Mouse (Mus musculus) forebrain, embryonic 15.5 days (tissue): Measurements from ENCODE around the gene Camsap2. TPM values are rescaled to one million over a fixed set of nuclear protein-coding genes. Genes with fewer than 3 reads are reported as not detected.

Experiments
- ATAC-seq: fragments of 200-750 bp; cut with Nextera tagmentation; replicated peaks from 2 replicates; pipeline ENCODE4 v1.8.0; 2017; ENCODE audit warnings: mild to moderate bottlenecking, moderate TSS enrichment, moderate library complexity
- H3K27ac ChIP-seq: fragments of 300-500 bp; sonication (generic); replicated peaks from 2 replicates; pipeline ENCODE4 v1.5.1; 2015; ENCODE audit warnings: mild to moderate bottlenecking, inconsistent platforms
- H3K27me3 ChIP-seq: fragments of 300-500 bp; sonication (generic); 2 replicates; pipeline ENCODE4 v1.6.1; 2015; ENCODE audit warnings: inconsistent platforms
- H3K36me3 ChIP-seq: fragments of 300-500 bp; sonication (generic); 2 replicates; pipeline ENCODE4 v1.6.1; 2015; ENCODE audit warnings: mild to moderate bottlenecking, inconsistent platforms
- H3K4me1 ChIP-seq: fragments of 300-500 bp; sonication (generic); 2 replicates; pipeline ENCODE4 v1.6.1; 2015; ENCODE audit warnings: inconsistent platforms
- H3K4me2 ChIP-seq: fragments of 300-500 bp; sonication (generic); replicated peaks from 2 replicates; pipeline ENCODE4 v1.6.1; 2015; ENCODE audit warnings: mild to moderate bottlenecking, inconsistent platforms
- H3K4me3 ChIP-seq: fragments of 300-500 bp; sonication (generic); 2 replicates; pipeline ENCODE4 v1.5.1; 2015; ENCODE audit warnings: mild to moderate bottlenecking, inconsistent platforms
- H3K9ac ChIP-seq: fragments of 300-500 bp; sonication (generic); replicated peaks from 2 replicates; pipeline ENCODE4 v1.6.1; 2015; ENCODE audit warnings: mild to moderate bottlenecking, inconsistent platforms
- H3K9me3 ChIP-seq: fragments of 300-500 bp; sonication (generic); 2 replicates; pipeline ENCODE4 v1.6.1; 2016; ENCODE audit warnings: inconsistent platforms
- WGBS: fragments of 180-500 bp; shearing (Covaris S2); methylation state at CpG from one replicate; pipeline ENCODE4 v1.1.7; 2015; ENCODE audit warnings: mixed read lengths; 5-methylcytosine and 5-hydroxymethylcytosine counted together
- polyA plus RNA-seq: library from polyadenylated mRNA; unstranded; fragments of >200 nt; fragmentation: Nextera tagmentation; extraction: Ambion mirVana; gene quantifications from 2 replicates; pipeline ENCODE4 v1.2.1, GENCODE M21; 2015

The Camsap2 gene
- polyA plus RNA-seq, 1 experiment from 2014 or later, result 27.8 TPM

DNA sequence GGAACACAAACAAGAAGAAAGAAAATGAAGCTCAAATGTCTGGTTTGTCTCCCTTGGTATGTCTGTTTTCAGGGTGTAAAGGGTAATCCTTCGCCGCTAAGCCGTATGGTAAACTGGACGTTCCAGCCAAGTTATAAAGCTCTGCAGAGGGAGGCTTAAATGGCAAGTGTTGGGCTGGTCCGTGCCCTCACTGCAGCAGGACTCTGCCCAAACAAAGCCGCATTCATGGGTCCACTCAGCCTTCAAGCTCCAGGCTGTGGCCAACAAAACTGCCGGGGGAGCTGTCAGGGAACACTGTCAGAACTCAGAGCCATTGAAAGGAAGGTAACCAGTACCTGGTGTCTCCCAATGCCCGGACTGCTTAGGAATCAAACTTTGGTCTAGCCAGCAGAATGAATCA, 16.7 kb upstream of the Camsap2 start:
- H3K27ac ChIP-seq, result peak overlapping the region; percentile 45
- peaks cover 16% of the 10 kb centered on the region for H3K4me1 ChIP-seq
- no peaks in the 10 kb centered on the region for H3K9me3 ChIP-seq
- ATAC-seq, result peak; percentile 68; the same call in 1 of the 2 replicates
- WGBS, result 5% methylated on average over 8 of the region's 8 CpGs
- H3K4me3 ChIP-seq, result no peak overlapping the region
- no peaks in the 10 kb centered on the region for H3K36me3 ChIP-seq
- H3K9ac ChIP-seq, result no peak overlapping the region
- H3K27me3 ChIP-seq, result no peaks in the 10 kb centered on the region
- H3K4me2 ChIP-seq, result no peak overlapping the region

DNA sequence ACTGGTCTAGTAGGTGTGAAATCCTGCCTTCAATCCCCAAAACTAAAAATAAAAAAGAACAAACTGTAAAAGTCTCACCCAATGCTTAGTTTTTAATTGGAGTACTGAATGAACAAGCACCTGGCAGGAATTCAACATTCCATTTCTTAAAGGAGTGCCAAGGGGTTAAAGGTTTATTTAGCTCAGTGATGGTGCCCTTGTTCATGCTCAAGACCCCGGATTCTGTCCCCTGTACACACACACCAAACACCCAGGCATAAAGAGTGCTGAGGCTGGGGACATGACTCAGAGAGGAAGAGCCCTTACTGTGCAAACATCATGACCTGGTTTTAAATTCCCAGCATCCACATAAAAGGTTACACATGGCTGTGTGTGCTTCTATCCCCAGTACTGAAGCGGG, 15.5 kb upstream of the Camsap2 start:
- no peak for ATAC-seq
- no peak overlapping the region for H3K4me3 ChIP-seq
- no peak overlapping the region for H3K27ac ChIP-seq
- WGBS, result 55% methylated on average over 2 of the region's 2 CpGs
- H3K9me3 ChIP-seq, result no peaks in the 10 kb centered on the region
- no peak overlapping the region for H3K9ac ChIP-seq
- no peaks in the 10 kb centered on the region for H3K27me3 ChIP-seq
- no peaks in the 10 kb centered on the region for H3K36me3 ChIP-seq
- peaks cover 16% of the 10 kb centered on the region for H3K4me1 ChIP-seq
- no peak overlapping the region for H3K4me2 ChIP-seq

DNA sequence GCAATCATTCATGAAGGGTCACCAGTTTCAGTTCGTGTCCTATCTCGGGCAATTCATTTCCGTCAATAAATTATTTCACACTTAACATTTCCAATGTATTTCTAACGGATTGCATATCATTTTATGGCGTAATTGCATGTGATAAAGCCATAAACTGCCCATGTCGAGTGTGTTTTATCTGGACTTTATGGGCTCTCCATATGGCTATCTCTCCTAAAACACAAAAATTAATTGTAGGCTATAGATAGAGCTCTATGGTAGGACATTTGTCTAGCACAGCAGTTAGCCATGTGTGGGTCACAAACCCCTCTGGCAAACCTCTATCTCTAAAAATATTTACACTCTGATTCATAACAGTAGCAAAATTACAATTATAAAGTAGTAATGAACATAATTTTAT, 15.0 kb upstream of the Camsap2 start:
- Histone ChIP-seq H3K9me3 (no peaks in the 10 kb centered on the region), H3K4me2 (no peak overlapping the region), H3K36me3 (no peaks in the 10 kb centered on the region), H3K4me1 (peaks cover 16% of the 10 kb centered on the region), H3K27ac (no peak overlapping the region), H3K4me3 (no peak overlapping the region), H3K9ac (no peak overlapping the region), H3K27me3 (no peaks in the 10 kb centered on the region)
- 90% methylated on average over 6 of the region's 6 CpGs for WGBS
- no peak for ATAC-seq

DNA sequence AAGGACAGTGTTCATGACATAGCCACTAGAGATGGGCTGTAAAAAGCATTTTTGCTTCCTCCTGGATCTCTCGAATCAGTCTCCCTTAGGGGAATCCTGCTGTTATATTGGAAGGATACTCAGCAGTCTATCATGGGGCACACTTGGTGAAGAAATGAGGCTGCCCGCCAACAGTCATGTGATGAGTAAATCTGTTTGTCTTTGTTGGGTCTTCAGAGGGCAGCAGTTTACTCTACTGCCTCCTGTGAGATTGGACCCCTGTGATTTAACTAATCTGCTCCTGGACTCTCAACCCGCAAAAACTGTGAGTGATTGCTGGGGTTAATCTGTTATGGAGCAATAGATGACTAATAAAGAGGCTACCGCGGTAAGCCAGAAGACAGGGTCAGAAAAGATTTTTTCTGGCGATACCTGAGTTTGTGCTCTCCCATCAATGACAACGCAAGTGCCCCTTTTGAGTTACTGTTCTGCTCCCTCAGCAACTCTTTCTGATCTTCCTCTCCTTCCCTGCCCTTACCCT, 13.0 kb upstream of the Camsap2 start:
- WGBS, result 81% methylated on average over 7 of the region's 7 CpGs
- ATAC-seq, result no peak
- no peak overlapping the region for H3K4me2 ChIP-seq
- no peaks in the 10 kb centered on the region for H3K27me3 ChIP-seq
- H3K9ac ChIP-seq, result no peak overlapping the region
- no peaks in the 10 kb centered on the region for H3K36me3 ChIP-seq
- H3K4me3 ChIP-seq, result no peak overlapping the region
- H3K4me1 ChIP-seq, result peaks cover 16% of the 10 kb centered on the region
- H3K9me3 ChIP-seq, result no peaks in the 10 kb centered on the region
- no peak overlapping the region for H3K27ac ChIP-seq

DNA sequence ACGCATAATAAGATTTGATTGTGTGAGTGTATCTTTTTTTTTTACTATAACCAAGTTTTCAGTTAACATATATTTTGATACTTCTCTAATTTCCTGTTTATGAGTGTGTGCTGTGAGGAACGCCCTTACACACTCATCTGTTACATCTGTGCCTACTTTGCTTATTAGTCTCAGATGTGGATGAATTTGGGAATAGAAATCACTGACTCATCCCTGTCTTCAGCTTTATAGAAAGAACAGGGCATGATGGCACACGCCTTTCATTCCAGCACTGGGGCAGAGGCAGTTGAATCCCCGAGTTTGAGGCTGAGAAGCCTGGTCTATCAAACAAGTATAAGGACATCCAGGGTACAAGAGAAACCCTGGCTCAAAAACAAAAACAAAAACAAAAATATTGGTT, 9.7 kb upstream of the Camsap2 start:
- Histone ChIP-seq H3K9me3 (no peaks in the 10 kb centered on the region), H3K4me2 (no peak overlapping the region), H3K27me3 (no peaks in the 10 kb centered on the region), H3K4me3 (no peak overlapping the region), H3K4me1 (no peaks in the 10 kb centered on the region), H3K36me3 (no peaks in the 10 kb centered on the region), H3K9ac (no peak overlapping the region), H3K27ac (no peak overlapping the region)
- WGBS, result 81% methylated on average over 4 of the region's 4 CpGs
- no peak for ATAC-seq

DNA sequence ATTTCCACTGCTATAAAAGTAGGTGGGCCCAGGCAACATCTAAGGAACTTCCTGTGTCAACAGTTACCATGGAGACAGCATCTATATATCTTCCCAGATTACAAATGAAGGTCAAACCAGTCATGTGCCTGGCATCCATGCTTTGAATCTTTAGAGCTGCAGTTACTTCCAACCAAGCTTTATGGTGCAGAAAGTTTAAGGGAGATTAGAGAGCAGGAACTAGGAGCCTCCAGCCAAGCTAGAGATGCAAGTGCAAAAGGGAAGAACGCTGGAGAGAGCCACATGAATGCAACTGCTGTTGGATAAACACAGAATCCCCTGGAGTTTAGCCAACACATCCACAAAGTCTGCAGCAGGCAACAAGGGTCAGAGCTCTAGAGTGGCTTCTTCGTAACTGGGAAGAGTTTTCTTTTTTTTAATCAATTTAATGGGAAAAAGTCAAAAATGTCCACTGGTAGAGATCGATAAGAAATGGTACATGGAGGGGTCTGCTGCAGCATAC, 4.8 kb upstream of the Camsap2 start:
- Histone ChIP-seq H3K27me3 (no peaks in the 10 kb centered on the region), H3K4me1 (peaks cover 6% of the 10 kb centered on the region; the same call in 1 of the 2 replicates), H3K36me3 (no peaks in the 10 kb centered on the region), H3K9me3 (no peaks in the 10 kb centered on the region), H3K27ac (no peak overlapping the region), H3K4me2 (no peak overlapping the region), H3K9ac (no peak overlapping the region), H3K4me3 (no peak overlapping the region)
- 63% methylated on average over 3 of the region's 3 CpGs for WGBS
- no peak for ATAC-seq

DNA sequence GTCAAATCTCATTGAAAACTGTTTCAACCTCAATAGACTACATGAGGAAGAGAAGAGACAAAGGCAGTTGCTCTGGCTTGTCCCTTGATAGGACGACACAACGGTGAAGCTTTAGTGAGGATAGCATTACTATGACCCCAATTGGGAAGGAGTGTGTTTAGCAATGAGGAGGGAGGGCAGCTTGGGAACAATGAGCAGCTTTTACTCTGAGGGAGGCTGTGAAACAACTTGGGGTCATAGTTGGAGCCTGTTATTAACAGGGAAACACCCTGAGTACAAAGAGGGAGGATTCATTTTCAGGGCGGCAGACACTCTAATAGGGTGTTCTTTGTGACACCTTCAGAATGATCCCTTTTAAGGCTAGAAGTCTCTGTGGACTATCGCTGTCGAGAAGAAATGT, 2.2 kb upstream of the Camsap2 start:
- no peak overlapping the region for H3K27ac ChIP-seq
- WGBS, result 71% methylated on average over 5 of the region's 5 CpGs

DNA sequence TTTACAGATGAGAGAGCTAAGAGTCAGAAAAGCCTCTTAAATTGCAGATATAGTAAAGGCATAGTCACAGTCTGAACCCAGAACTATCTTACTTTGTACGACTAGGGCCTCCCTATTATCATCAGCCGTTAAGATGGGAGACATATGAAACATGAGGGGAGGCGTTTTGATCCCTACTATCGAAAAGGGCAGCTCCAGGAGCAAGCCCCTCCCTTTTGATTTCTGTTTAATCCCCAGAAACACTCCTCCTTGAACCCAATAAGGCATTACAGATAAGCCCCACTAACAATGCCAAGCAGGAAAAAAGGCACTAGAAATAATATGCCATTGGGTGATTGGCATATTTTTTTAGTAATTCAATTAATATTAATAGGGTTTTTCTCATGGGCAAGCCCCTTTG, 1.2 kb upstream of the Camsap2 start:
- H3K9me3 ChIP-seq, result no peaks in the 10 kb centered on the region
- H3K27me3 ChIP-seq, result no peaks in the 10 kb centered on the region
- no peak overlapping the region for H3K27ac ChIP-seq
- no peak for ATAC-seq
- no peaks in the 10 kb centered on the region for H3K36me3 ChIP-seq
- H3K4me3 ChIP-seq, result no peak overlapping the region
- no peak overlapping the region for H3K4me2 ChIP-seq
- H3K4me1 ChIP-seq, result peaks cover 28% of the 10 kb centered on the region
- no peak overlapping the region for H3K9ac ChIP-seq
- WGBS, result 57% methylated on average over 4 of the region's 4 CpGs

More for the DNA sequence above, 2.2 kb upstream of the Camsap2 start:
- Histone ChIP-seq H3K4me3 (no peak overlapping the region), H3K27me3 (no peaks in the 10 kb centered on the region), H3K4me2 (no peak overlapping the region), H3K9ac (no peak overlapping the region), H3K4me1 (peaks cover 18% of the 10 kb centered on the region), H3K36me3 (no peaks in the 10 kb centered on the region), H3K9me3 (no peaks in the 10 kb centered on the region)
- no peak for ATAC-seq

DNA sequence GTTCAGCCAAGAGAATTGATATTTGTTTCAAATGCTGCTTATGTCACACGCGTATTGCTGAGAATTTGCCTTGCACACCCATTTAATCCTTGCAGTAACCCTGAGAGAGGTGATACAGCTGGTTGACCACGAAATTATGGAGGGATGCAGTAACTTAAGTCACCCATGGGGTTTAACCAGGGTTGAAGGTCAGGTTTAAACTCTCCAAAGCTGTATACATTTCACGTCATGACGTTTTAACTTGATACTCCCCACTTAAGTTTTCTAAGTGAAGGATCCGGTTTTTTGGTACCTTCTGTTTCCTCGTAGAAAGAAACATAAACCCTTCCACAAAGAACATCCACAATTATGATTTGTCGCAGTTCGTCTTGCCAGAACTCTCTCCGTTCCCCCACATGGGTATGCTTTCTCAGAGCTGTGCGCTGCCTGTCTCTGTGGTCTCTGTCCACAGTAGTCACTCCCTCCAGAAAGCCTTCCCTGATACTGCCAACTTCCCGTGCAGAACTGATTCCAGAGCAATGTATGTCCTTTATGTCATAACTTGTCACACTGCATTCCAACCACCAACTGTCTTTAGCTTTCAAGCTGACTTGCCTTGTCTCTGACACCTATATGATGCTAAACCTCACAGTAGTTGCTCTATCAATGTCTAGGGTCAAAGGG, 600 bp upstream of the Camsap2 start:
- 6% methylated on average over 12 of the region's 12 CpGs for WGBS
- H3K36me3 ChIP-seq, result no peaks in the 10 kb centered on the region
- H3K27me3 ChIP-seq, result no peaks in the 10 kb centered on the region
- H3K4me1 ChIP-seq, result peaks cover 34% of the 10 kb centered on the region
- H3K27ac ChIP-seq, result peak overlapping the region; percentile 98
- peak overlapping the region; percentile 68 for H3K4me2 ChIP-seq
- ATAC-seq, result no peak; the same call in 1 of the 2 replicates
- no peaks in the 10 kb centered on the region for H3K9me3 ChIP-seq
- H3K4me3 ChIP-seq, result peak overlapping the region; percentile 81
- H3K9ac ChIP-seq, result peak overlapping the region; percentile 85

DNA sequence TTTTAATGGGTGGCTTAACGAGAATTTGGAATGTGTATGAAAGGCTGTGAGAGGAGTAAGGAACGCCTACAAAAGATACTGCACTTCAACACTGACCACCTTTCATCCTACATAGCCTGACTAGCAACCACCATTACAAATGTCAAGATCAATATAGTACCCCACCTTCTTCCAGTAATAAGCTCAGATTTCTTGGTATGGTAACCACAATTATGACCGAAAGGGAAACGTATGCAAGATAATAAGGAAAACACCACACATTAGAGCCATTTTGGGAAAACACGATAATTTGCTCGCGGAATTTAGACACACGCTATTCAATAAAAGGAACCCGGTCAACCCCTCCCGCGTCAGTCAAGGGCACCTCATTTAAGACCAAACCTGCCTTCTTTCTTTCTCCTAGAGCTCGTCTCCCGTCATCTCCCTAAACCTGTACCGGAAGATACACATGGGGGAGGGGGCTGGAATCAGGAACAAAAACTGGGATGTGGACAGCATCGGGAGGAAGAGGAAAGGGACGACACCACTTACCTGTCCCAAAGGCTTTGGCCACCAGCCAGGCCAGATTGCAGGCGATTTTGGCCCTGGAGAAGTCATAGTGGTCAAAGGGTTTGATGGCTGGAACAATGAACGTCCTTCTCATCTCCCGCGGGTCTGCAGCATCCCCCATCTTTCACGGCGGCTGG, 993 bp downstream of the Camsap2 start:
- H3K4me3 ChIP-seq, result peak overlapping the region; percentile 81
- H3K27ac ChIP-seq, result peak overlapping the region; percentile 98
- H3K36me3 ChIP-seq, result no peaks in the 10 kb centered on the region
- no peaks in the 10 kb centered on the region for H3K9me3 ChIP-seq
- H3K9ac ChIP-seq, result peak overlapping the region; percentile 85
- no peaks in the 10 kb centered on the region for H3K27me3 ChIP-seq
- ATAC-seq, result no peak
- H3K4me1 ChIP-seq, result peaks cover 43% of the 10 kb centered on the region
- WGBS, result under 1% methylated on average over 22 of the region's 22 CpGs
- H3K4me2 ChIP-seq, result peak overlapping the region; percentile 68

DNA sequence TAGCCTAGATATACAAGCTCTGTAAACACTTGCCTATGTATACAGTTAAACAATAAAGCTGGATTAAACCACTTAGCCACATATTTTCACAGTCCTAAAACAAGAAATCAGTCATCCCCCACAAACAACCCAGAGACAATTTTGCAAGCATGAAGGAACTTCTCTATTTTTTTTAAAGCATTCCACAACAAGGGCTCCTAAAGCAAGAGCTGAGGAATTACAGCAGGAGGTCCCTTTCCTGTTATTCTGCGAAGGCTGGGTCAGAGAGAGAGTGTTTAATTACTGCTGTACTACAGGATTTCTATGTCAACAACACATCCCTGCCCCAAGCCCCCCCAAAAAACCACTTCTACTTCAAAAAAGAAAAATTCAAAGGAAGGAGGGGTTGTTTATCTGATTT, 1.6 kb downstream of the Camsap2 start:
- Histone ChIP-seq H3K9me3 (no peaks in the 10 kb centered on the region), H3K4me2 (peak overlapping the region; percentile 68), H3K36me3 (no peaks in the 10 kb centered on the region), H3K4me1 (peaks cover 43% of the 10 kb centered on the region), H3K27ac (peak overlapping the region; percentile 98), H3K9ac (peak overlapping the region; percentile 85), H3K27me3 (no peaks in the 10 kb centered on the region), H3K4me3 (peak overlapping the region; percentile 81)
- WGBS, result 0% methylated on average over 1 of the region's 1 CpGs
- no peak for ATAC-seq

DNA sequence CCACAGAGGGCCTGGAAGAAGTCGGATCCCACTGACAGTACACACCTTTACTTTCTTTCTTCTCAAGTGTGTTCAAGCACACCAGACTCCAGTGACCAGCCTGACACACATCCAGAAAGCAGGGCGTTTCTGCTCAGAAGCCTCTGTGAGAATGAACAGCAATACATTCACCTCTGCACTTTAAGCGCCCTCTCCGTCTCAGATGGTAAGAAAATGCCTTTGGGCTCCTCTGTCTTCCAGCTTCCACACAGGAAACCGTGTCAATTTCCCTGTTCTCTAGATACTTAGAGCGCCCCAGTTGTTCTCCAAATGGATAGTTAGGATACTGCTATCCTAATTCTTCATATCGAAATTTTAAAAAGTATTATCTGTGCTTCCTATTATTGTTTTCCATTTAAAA, 2.2 kb downstream of the Camsap2 start:
- Histone ChIP-seq H3K9ac (peak overlapping the region; percentile 44), H3K4me3 (peak overlapping the region; percentile 81), H3K4me2 (peak overlapping the region; percentile 68), H3K27me3 (no peaks in the 10 kb centered on the region), H3K9me3 (no peaks in the 10 kb centered on the region), H3K27ac (no peak overlapping the region), H3K4me1 (peaks cover 43% of the 10 kb centered on the region), H3K36me3 (no peaks in the 10 kb centered on the region)
- no peak for ATAC-seq
- WGBS, result 31% methylated on average over 7 of the region's 7 CpGs
